In genomic region chr2:115852109-115852508, GRCm38 (mm10) we compare ENCODE assay signal across 9 mouse cellular contexts.
DNase-seq lines count a peak whose midpoint lies in the region; ATAC-seq lines count a peak whose summit lies in the region.
"Had no signal": no experiment of that assay in that cellular context is flagged by ENCODE, and none has a peak within 500 bp of the region (broad histone marks: within the 10 kb centered on the region; RNA-seq: fewer than 3 reads in every experiment).

No protein-coding gene starts in this region.

- intact Hi-C loops in heart, postnatal 10 days (cut with DNase I) = loop anchor here (5.0 to 10.0 kb wide), 3 partner anchors 253 to 1227 kb away; no protein-coding TSS in a partner anchor

- H3K4me2 ChIP-seq in heart, embryonic 16.5 days (ENCODE audit: low read depth, low read length) = peak overlapping the region; percentile 75
- peak overlapping the region; percentile 57 for H3K4me2 ChIP-seq in embryonic facial prominence, embryonic 13.5 days
- H3K4me2 ChIP-seq in intestine, embryonic 14.5 days (ENCODE audit: low read length) = peak overlapping the region; percentile 45

- peaks cover 21% of the 10 kb centered on the region for H3K27me3 ChIP-seq in heart, embryonic 16.5 days (ENCODE audit: control insufficient read depth, insufficient read depth, low read length)
- H3K27me3 ChIP-seq in embryonic facial prominence, embryonic 13.5 days = peaks cover 73% of the 10 kb centered on the region
- H3K27me3 ChIP-seq in intestine, embryonic 14.5 days (replicated peaks; ENCODE audit: control insufficient read depth, insufficient read depth, low read length) = peaks cover 28% of the 10 kb centered on the region

- H3K36me3 ChIP-seq in heart, embryonic 16.5 days (ENCODE audit: control insufficient read depth, insufficient read depth) = no peaks in the 10 kb centered on the region
- H3K36me3 ChIP-seq in embryonic facial prominence, embryonic 13.5 days = no peaks in the 10 kb centered on the region
- no peaks in the 10 kb centered on the region for H3K36me3 ChIP-seq in intestine, embryonic 14.5 days (ENCODE audit: control insufficient read depth, insufficient read depth, low read length)

- no peak for ATAC-seq in heart, embryonic 16.5 days (replicated peaks; ENCODE audit: extremely low read depth, insufficient read depth, low FRiP score)
- no peak for ATAC-seq in embryonic facial prominence, embryonic 13.5 days (ENCODE audit: insufficient number of reproducible peaks, insufficient read depth, low FRiP score, low TSS enrichment, low read depth)
- ATAC-seq in intestine, embryonic 14.5 days (replicated peaks; ENCODE audit: low FRiP score, low TSS enrichment, low read depth) = no peak
- ATAC-seq in granulocyte monocyte progenitor cell, adult 5-6 weeks (replicated peaks; ENCODE audit: poor library complexity, severe bottlenecking) = no peak
- ATAC-seq: activated CD4-positive, CD25-positive, alpha-beta regulatory T cell, adult 4 months had no signal

- H3K9ac ChIP-seq in heart, embryonic 16.5 days (ENCODE audit: low read length) = no peak overlapping the region
- H3K9ac ChIP-seq in embryonic facial prominence, embryonic 13.5 days = no peak overlapping the region
- no peak overlapping the region for H3K9ac ChIP-seq in intestine, embryonic 14.5 days (ENCODE audit: low read length)

- no peaks in the 10 kb centered on the region for H3K9me3 ChIP-seq in heart, embryonic 16.5 days (replicated peaks; ENCODE audit: control insufficient read depth, low read length)
- no peaks in the 10 kb centered on the region for H3K9me3 ChIP-seq in embryonic facial prominence, embryonic 13.5 days
- H3K9me3 ChIP-seq in intestine, embryonic 14.5 days (ENCODE audit: control insufficient read depth, low read length) = no peaks in the 10 kb centered on the region

- no peak for DNase-seq in heart, postnatal 10 days
- DNase-seq in intestine, embryonic 14.5 days (ENCODE audit: low spot score) = no peak
- DNase-seq in neural tube, embryonic 10.5 days (ENCODE audit: extremely low spot score, low spot score) = peak; percentile 16
- no peak for DNase-seq in c-Kit-positive CD71-positive TER-119-positive erythroid progenitor cells, embryonic 14.5 days (ENCODE audit: low spot score)
- DNase-seq in frontal cortex, postnatal 36 days (ENCODE audit: low spot score in 2 of 2) = no peak

- no peak overlapping the region for H3K27ac ChIP-seq in heart, embryonic 16.5 days (ENCODE audit: low read length)
- H3K27ac ChIP-seq in embryonic facial prominence, embryonic 13.5 days = no peak overlapping the region
- H3K27ac ChIP-seq in intestine, embryonic 14.5 days (ENCODE audit: low read depth) = no peak overlapping the region

- H3K4me1 ChIP-seq in heart, embryonic 16.5 days (ENCODE audit: control insufficient read depth, insufficient read depth, low read length) = peaks cover 11% of the 10 kb centered on the region
- H3K4me1 ChIP-seq in embryonic facial prominence, embryonic 13.5 days = peaks cover 16% of the 10 kb centered on the region
- peaks cover 17% of the 10 kb centered on the region for H3K4me1 ChIP-seq in intestine, embryonic 14.5 days (replicated peaks; ENCODE audit: control insufficient read depth, insufficient read depth, low read length)

- H3K4me3 ChIP-seq in heart, embryonic 16.5 days (ENCODE audit: low read length) = peak overlapping the region; percentile 52
- H3K4me3 ChIP-seq in embryonic facial prominence, embryonic 13.5 days = peak overlapping the region; percentile 34; the same call in 1 of the 2 replicates
- H3K4me3 ChIP-seq in intestine, embryonic 14.5 days (ENCODE audit: low read depth, low read length) = no peak overlapping the region

- WGBS in heart, embryonic 16.5 days = 43% methylated on average over 11 of the region's 11 CpGs
- 8% methylated on average over 11 of the region's 11 CpGs for WGBS in embryonic facial prominence, embryonic 13.5 days
- WGBS in intestine, embryonic 14.5 days = 31% methylated on average over 11 of the region's 11 CpGs
